Mouse (Mus musculus) myocyte (in vitro differentiated cells): ENCODE data around the gene Nup54. TPM values are rescaled to one million over a fixed set of nuclear protein-coding genes. Genes with fewer than 3 reads are reported as not detected.

Experiments used
- H3K27me3 ChIP-seq: one replicate; pipeline ENCODE4 v1.6.1; 2011; ENCODE audit not compliant: control insufficient read depth, insufficient read depth, insufficient read length
- H3K36me3 ChIP-seq: one replicate; pipeline ENCODE4 v1.6.1; 2011; ENCODE audit not compliant: control insufficient read depth, insufficient read depth
- H3K4me2 ChIP-seq: one replicate; pipeline ENCODE4 v1.6.1; 2011; ENCODE audit warnings: low read depth, control low read depth
- H3K4me3 ChIP-seq: one replicate; pipeline ENCODE4 v1.5.1; 2011; ENCODE audit warnings: mild to moderate bottlenecking, control low read depth, moderate library complexity
- H3K79me2 ChIP-seq: one replicate; pipeline ENCODE4 v1.6.1; 2011; ENCODE audit not compliant: control insufficient read depth, insufficient read depth
- H3ac ChIP-seq: one replicate; pipeline ENCODE4 v1.6.1; 2011; ENCODE audit not compliant: control insufficient read depth, insufficient read length
- CEBPB ChIP-seq: IDR thresholded peaks from 2 replicates; pipeline ENCODE4 v1.6.1; 2011; ENCODE audit warnings: mild to moderate bottlenecking, moderate library complexity; ENCODE audit not compliant: poor library complexity, insufficient read depth, severe bottlenecking
- E2F4 ChIP-seq: IDR thresholded peaks from one replicate; pipeline ENCODE4 v1.6.1; 2011; ENCODE audit warnings: mild to moderate bottlenecking, control low read depth, moderate library complexity; ENCODE audit not compliant: insufficient read depth
- MAX ChIP-seq: IDR thresholded peaks from one replicate; pipeline ENCODE4 v1.6.1; 2011; ENCODE audit warnings: low read depth, mild to moderate bottlenecking, control low read depth
- MYOD1 ChIP-seq, 3 experiments: IDR thresholded peaks; one replicate each; pipeline ENCODE4 v1.6.1; 2011; ENCODE audit warnings: control low read depth in 2 of 3, low read depth in 2 of 3, mild to moderate bottlenecking in 2 of 3, moderate library complexity in 1 of 3; ENCODE audit not compliant: insufficient read length in 2 of 3, control insufficient read depth in 1 of 3
- MYOG ChIP-seq, 3 experiments: IDR thresholded peaks; one replicate each; pipeline ENCODE4 v1.6.1; 2011; ENCODE audit warnings: control low read depth in 2 of 3, low read depth in 2 of 3, mild to moderate bottlenecking in 2 of 3; ENCODE audit not compliant: insufficient read length in 2 of 3, control insufficient read depth in 1 of 3, insufficient read depth in 1 of 3
- POLR2A ChIP-seq: IDR thresholded peaks from one replicate; pipeline ENCODE4 v1.6.1; 2011; ENCODE audit warnings: low read depth, mild to moderate bottlenecking, control low read depth, moderate library complexity; ENCODE audit not compliant: insufficient read length
- POLR2AphosphoS2 ChIP-seq: IDR thresholded peaks from one replicate; pipeline ENCODE4 v1.6.1; 2011; ENCODE audit warnings: low read depth, control low read depth; ENCODE audit not compliant: insufficient read length
- REST ChIP-seq: IDR thresholded peaks from one replicate; pipeline ENCODE4 v1.6.1; 2011; ENCODE audit warnings: mild to moderate bottlenecking, control low read depth, moderate library complexity; ENCODE audit not compliant: insufficient read depth, insufficient read length
- SRF ChIP-seq: IDR thresholded peaks from one replicate; pipeline ENCODE4 v1.6.1; 2011; ENCODE audit warnings: low read depth; ENCODE audit not compliant: control insufficient read depth, insufficient read length
- TCF12 ChIP-seq: IDR thresholded peaks from one replicate; pipeline ENCODE4 v1.6.1; 2011; ENCODE audit warnings: mild to moderate bottlenecking, control low read depth; ENCODE audit not compliant: poor library complexity, insufficient read depth, severe bottlenecking
- TCF3 ChIP-seq: IDR thresholded peaks from one replicate; pipeline ENCODE4 v1.6.1; 2011; ENCODE audit warnings: low read depth, control low read depth; ENCODE audit not compliant: insufficient read length
- USF1 ChIP-seq: IDR thresholded peaks from one replicate; pipeline ENCODE4 v1.6.1; 2011; ENCODE audit warnings: low read depth, mild to moderate bottlenecking, control low read depth, moderate library complexity
- polyA plus RNA-seq: library from polyadenylated mRNA; unstranded; fragments of >200 nt; fragmentation: generic; extraction: Trizol; gene quantifications from one replicate; pipeline ENCODE4 v1.2.1, GENCODE M21; 2012; ENCODE audit warnings: missing spikeins

Gene Nup54
- polyA plus RNA-seq, 1 experiment = 11.0 TPM

DNA sequence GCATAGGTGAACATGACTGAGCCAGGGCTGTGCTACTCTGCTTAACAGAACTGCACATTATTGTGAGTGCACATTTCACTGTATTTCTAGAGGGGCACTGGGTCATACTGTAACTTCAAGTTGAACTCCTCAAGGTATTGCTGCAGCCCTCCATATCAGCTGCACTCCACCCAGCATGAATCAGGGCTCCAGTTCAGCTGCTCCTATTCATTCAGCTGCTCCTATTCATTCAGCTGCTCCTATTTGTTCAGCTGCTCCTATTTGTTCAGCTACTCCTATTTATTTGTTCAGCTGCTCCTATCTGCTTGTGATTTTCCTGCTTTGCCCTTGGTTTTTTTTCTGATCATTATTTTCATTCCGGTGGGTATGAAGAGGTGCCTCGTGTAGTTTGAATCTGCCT, 45.0 kb downstream of the Nup54 start:
- Histone ChIP-seq H3K4me2 (no peak overlapping the region), H3ac (no peak overlapping the region), H3K79me2 (no peaks in the 10 kb centered on the region), H3K36me3 (no peaks in the 10 kb centered on the region), H3K27me3 (no peaks in the 10 kb centered on the region), H3K4me3 (no peak overlapping the region)
- TF ChIP-seq CEBPB = no peak
- peak; percentile 61 for TF ChIP-seq TCF12
- peak in 1 of 3 experiments; percentile 54 for TF ChIP-seq MYOG (IDR thresholded peaks at IDR 0.05; ENCODE audit: control insufficient read depth in 1 of 3, insufficient read depth in 1 of 3, insufficient read length in 2 of 3, low read depth in 2 of 3)
- no peak for TF ChIP-seq MAX
- peak in 2 of 3 experiments; percentile 56 to 84 for TF ChIP-seq MYOD1 (IDR thresholded peaks at IDR 0.05; ENCODE audit: control insufficient read depth in 1 of 3, insufficient read length in 2 of 3, low read depth in 2 of 3)

DNA sequence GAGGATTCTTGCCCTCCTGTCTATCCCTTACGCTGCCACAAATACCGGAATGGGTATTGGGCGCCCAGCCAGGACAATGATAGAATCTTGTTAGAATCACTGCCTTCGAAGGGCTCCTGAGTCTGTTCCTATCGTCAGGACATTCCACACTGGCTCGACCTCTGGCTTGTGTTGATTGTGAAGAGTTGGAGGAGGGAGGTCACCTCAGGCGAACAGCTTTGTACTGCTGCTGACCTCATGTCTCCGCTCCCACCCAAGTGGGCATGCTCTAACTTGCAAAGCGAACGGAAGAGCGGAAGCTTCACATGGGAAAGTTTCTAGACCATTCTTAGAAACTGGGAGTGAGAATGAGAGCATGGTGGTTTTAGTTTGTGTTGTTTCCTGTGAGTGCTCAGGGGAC, 47.6 kb downstream of the Nup54 start:
- no peak for TF ChIP-seq MYOD1 (IDR thresholded peaks at IDR 0.05; ENCODE audit: control insufficient read depth in 1 of 3, insufficient read length in 2 of 3, low read depth in 2 of 3)
- TF ChIP-seq POLR2A = no peak
- TF ChIP-seq TCF3 = no peak
- TF ChIP-seq USF1 = no peak
- no peak for TF ChIP-seq E2F4
- no peak for TF ChIP-seq SRF
- TF ChIP-seq MYOG (IDR thresholded peaks at IDR 0.05; ENCODE audit: control insufficient read depth in 1 of 3, insufficient read depth in 1 of 3, insufficient read length in 2 of 3, low read depth in 2 of 3) = no peak
- no peak for TF ChIP-seq MAX
- TF ChIP-seq CEBPB = no peak
- TF ChIP-seq REST = no peak
- TF ChIP-seq POLR2AphosphoS2 = no peak
- TF ChIP-seq TCF12 = no peak
- Histone ChIP-seq H3ac (no peak overlapping the region), H3K27me3 (no peaks in the 10 kb centered on the region), H3K79me2 (no peaks in the 10 kb centered on the region), H3K4me3 (no peak overlapping the region), H3K4me2 (peak overlapping the region; percentile 24), H3K36me3 (no peaks in the 10 kb centered on the region)

DNA sequence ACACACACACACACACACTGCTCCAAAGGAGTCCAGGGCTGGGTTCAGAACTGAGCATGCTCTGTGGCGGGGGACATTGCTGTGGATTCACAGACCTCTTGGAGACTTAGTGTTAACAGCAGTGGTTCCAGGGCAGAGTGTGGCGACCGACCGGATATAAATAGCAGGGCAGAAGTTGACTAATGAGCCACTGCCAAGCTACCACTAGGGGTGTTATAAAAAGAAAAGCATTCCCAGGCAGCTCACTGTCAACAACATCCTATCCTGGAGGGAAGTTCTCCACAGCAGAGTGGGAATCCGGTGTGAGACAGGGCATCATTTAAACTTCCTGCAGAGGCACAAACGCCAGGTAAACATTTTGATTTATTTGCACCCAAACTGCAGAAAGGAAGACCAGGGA, 48.4 kb downstream of the Nup54 start:
- no peaks in the 10 kb centered on the region for H3K27me3 ChIP-seq
- peak overlapping the region; percentile 24 for H3K4me2 ChIP-seq
- H3K4me3 ChIP-seq = no peak overlapping the region
- no peak overlapping the region for H3ac ChIP-seq
- H3K79me2 ChIP-seq = no peaks in the 10 kb centered on the region
- TF ChIP-seq USF1 (no peak), MYOD1 (IDR thresholded peaks at IDR 0.05; ENCODE audit: control insufficient read depth in 1 of 3, insufficient read length in 2 of 3, low read depth in 2 of 3) (no peak), POLR2AphosphoS2 (no peak), SRF (no peak), POLR2A (no peak), REST (no peak), E2F4 (no peak), TCF3 (no peak), MYOG (IDR thresholded peaks at IDR 0.05; ENCODE audit: control insufficient read depth in 1 of 3, insufficient read depth in 1 of 3, insufficient read length in 2 of 3, low read depth in 2 of 3) (no peak), TCF12 (no peak), MAX (no peak)
- H3K36me3 ChIP-seq = no peaks in the 10 kb centered on the region

DNA sequence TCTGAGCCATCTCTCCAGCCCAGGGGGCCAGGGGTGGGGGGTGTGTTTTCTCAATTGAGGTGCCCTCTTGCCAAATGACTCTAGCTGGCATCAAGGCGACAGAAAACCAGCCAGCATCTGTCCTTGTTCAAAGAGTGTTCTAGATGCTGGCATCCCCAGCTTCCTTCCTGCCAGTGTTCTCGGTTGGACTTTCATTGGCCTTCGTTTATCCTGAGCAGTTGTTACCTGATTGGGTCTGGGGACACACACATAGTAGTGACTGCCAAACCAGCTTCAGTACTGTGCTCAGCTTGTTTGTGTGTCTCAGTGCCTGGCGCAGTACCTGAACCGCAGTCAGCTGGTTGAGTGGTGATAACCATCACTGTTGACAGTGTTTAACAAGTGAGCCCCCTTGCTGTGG, 48.9 kb downstream of the Nup54 start:
- Histone ChIP-seq H3K79me2 (no peaks in the 10 kb centered on the region), H3ac (no peak overlapping the region), H3K4me3 (no peak overlapping the region), H3K27me3 (no peaks in the 10 kb centered on the region), H3K4me2 (no peak overlapping the region), H3K36me3 (no peaks in the 10 kb centered on the region)
- TF ChIP-seq REST (no peak), TCF3 (no peak)

DNA sequence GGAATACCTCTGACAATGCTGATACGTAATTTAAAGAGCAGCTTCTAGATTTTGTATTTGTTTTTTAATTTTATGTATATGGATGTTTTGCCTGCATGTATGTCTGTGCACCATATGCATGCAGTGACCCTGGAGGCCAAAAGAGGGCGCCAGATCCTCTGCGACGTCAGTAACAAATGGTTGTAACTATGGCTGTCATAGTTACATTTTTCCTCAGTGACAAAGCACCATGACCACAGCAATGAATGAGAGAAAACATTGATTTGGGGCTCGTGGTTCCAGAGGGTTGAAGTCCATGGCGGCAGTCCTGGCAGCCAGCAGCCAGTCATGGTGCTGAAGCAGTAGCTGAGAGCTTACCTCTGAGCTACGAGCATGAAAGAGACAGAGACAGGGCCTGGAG, 50.2 kb downstream of the Nup54 start:
- no peak for TF ChIP-seq MAX
- Histone ChIP-seq H3ac (no peak overlapping the region), H3K36me3 (no peaks in the 10 kb centered on the region), H3K4me2 (no peak overlapping the region), H3K27me3 (no peaks in the 10 kb centered on the region), H3K79me2 (no peaks in the 10 kb centered on the region), H3K4me3 (no peak overlapping the region)

DNA sequence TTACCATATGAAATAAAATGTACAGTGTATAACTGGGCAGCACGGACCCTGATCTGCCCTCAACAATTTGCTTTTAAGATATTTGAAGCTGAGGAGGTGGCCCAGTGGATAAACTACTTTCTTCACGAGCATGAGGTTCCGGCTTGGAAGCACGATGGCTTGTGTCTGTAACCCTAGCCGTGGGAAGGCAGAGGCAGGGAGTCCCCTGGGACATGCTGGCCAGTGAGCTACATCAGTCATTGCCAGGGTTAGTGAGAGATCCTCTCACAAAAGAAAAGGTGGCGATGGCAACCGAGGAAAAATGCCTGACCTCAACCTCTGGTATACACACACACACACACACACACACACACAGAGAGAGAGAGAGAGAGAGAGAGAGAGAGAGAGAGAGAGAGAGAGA, 51.3 kb downstream of the Nup54 start:
- peak overlapping the region; percentile 47 for H3K4me2 ChIP-seq
- H3K36me3 ChIP-seq = no peaks in the 10 kb centered on the region
- no peaks in the 10 kb centered on the region for H3K27me3 ChIP-seq
- no peak for TF ChIP-seq POLR2AphosphoS2
- no peak overlapping the region for H3ac ChIP-seq
- H3K4me3 ChIP-seq = no peak overlapping the region
- H3K79me2 ChIP-seq = no peaks in the 10 kb centered on the region
